Mouse (Mus musculus) liver, embryonic 16.5 days (tissue): Measurements from ENCODE around the gene Atp10b. TPM values are rescaled to one million over a fixed set of nuclear protein-coding genes. Genes with fewer than 3 reads are reported as not detected.

ENCODE experiments used
- ATAC-seq: fragments of 200-750 bp; cut with Nextera tagmentation; 2 replicates; pipeline ENCODE4 v1.8.0; 2017; ENCODE audit warnings: low read depth, mild to moderate bottlenecking, moderate number of reproducible peaks, moderate library complexity
- H3K27ac ChIP-seq: fragments of 300-500 bp; sonication (generic); 2 replicates; pipeline ENCODE4 v1.5.1; 2014; ENCODE audit warnings: mild to moderate bottlenecking, low read length
- H3K27me3 ChIP-seq: fragments of 300-500 bp; sonication (generic); 2 replicates; pipeline ENCODE4 v1.6.1; 2014; ENCODE audit warnings: low read depth, low read length, mixed read lengths; ENCODE audit not compliant: control insufficient read depth, insufficient read depth
- H3K36me3 ChIP-seq: fragments of 300-500 bp; sonication (generic); 2 replicates; pipeline ENCODE4 v1.6.1; 2014; ENCODE audit warnings: mild to moderate bottlenecking; ENCODE audit not compliant: control insufficient read depth, insufficient read depth
- H3K4me1 ChIP-seq: fragments of 300-500 bp; sonication (generic); 2 replicates; pipeline ENCODE4 v1.6.1; 2014; ENCODE audit warnings: low read depth, low read length, mixed read lengths; ENCODE audit not compliant: control insufficient read depth
- H3K4me2 ChIP-seq: fragments of 300-500 bp; sonication (generic); 2 replicates; pipeline ENCODE4 v1.6.1; 2014; ENCODE audit warnings: low read depth, low read length, mixed read lengths
- H3K4me3 ChIP-seq: fragments of 300-500 bp; sonication (generic); 2 replicates; pipeline ENCODE4 v1.5.1; 2014; ENCODE audit warnings: low read depth, mild to moderate bottlenecking, low read length
- H3K9ac ChIP-seq: fragments of 300-500 bp; sonication (generic); 2 replicates; pipeline ENCODE4 v1.6.1; 2014; ENCODE audit warnings: low read depth, low read length
- H3K9me3 ChIP-seq: fragments of 300-500 bp; sonication (generic); replicated peaks from 2 replicates; pipeline ENCODE4 v1.6.1; 2016; ENCODE audit warnings: low read length; ENCODE audit not compliant: control insufficient read depth
- WGBS: fragments of 180-500 bp; shearing (Covaris S2); extraction: QIAGEN DNeasy Blood & Tissue Kit; methylation state at CpG from one replicate; pipeline ENCODE4 v1.1.7; 2014; ENCODE audit not compliant: insufficient replicate concordance; 5-methylcytosine and 5-hydroxymethylcytosine counted together
- polyA plus RNA-seq: library from polyadenylated mRNA; unstranded; fragments of >200 nt; fragmentation: Nextera tagmentation; extraction: Ambion mirVana; gene quantifications from 2 replicates; pipeline ENCODE4 v1.2.1, GENCODE M21; 2015

The Atp10b gene
- polyA plus RNA-seq, 1 experiment from 2014 or later, result 0.02 TPM

DNA sequence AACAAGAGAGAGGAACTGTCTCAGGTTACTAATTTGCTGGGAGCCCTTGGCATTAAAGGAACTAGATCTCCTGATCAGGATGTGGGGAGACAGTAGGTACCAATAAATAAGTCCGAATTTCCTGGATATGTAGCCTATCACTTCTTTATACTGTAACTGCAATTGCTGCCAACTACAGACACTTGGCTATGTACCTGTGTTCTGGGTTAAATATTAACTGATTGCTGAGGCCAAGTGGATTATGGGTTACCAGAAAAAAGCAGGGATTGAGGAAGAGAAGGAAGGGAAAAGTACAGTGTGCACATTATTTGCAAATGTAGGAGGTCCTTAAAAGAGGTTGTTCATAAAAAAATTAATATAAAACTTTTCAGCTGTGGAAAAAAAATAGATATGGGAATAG lies 1.3 kb upstream of the Atp10b start:
- Histone ChIP-seq H3K9me3 (no peaks in the 10 kb centered on the region), H3K9ac (no peak overlapping the region), H3K27ac (no peak overlapping the region), H3K27me3 (no peaks in the 10 kb centered on the region), H3K4me1 (no peaks in the 10 kb centered on the region), H3K4me2 (no peak overlapping the region), H3K36me3 (no peaks in the 10 kb centered on the region), H3K4me3 (no peak overlapping the region)
- ATAC-seq, result no peak
- WGBS, result 48% methylated on average over 1 of the region's 1 CpGs

GRCm38 (mm10) chr11:43155004-43155403 lies 5.3 kb downstream of the Atp10b start:
- H3K4me3 ChIP-seq, result no peak overlapping the region
- H3K27ac ChIP-seq, result no peak overlapping the region
- H3K4me1 ChIP-seq, result no peaks in the 10 kb centered on the region
- no peaks in the 10 kb centered on the region for H3K9me3 ChIP-seq
- H3K27me3 ChIP-seq, result no peaks in the 10 kb centered on the region
- no peaks in the 10 kb centered on the region for H3K36me3 ChIP-seq
- no peak overlapping the region for H3K4me2 ChIP-seq
- ATAC-seq, result no peak
- H3K9ac ChIP-seq, result no peak overlapping the region
- 71% methylated on average over 1 of the region's 1 CpGs for WGBS

GRCm38 (mm10) chr11:43155417-43155816 lies 5.7 kb downstream of the Atp10b start:
- Histone ChIP-seq H3K9me3 (no peaks in the 10 kb centered on the region), H3K27me3 (no peaks in the 10 kb centered on the region), H3K4me2 (no peak overlapping the region), H3K36me3 (no peaks in the 10 kb centered on the region), H3K27ac (no peak overlapping the region), H3K4me1 (no peaks in the 10 kb centered on the region), H3K4me3 (no peak overlapping the region), H3K9ac (no peak overlapping the region)
- ATAC-seq, result no peak
- 56% methylated on average over 2 of the region's 2 CpGs for WGBS

- no peaks in the 10 kb centered on the region for H3K4me1 ChIP-seq
- H3K36me3 ChIP-seq, result no peaks in the 10 kb centered on the region
- H3K27me3 ChIP-seq, result no peaks in the 10 kb centered on the region
- ATAC-seq, result no peak
- no peak overlapping the region for H3K9ac ChIP-seq
- WGBS, result 27% methylated on average over 1 of the region's 1 CpGs
- H3K4me3 ChIP-seq, result no peak overlapping the region
- no peaks in the 10 kb centered on the region for H3K9me3 ChIP-seq
- H3K4me2 ChIP-seq, result no peak overlapping the region
- H3K27ac ChIP-seq, result no peak overlapping the region
Observed at GRCm38 (mm10) chr11:43158814-43159213, 9.1 kb downstream of the Atp10b start.

DNA sequence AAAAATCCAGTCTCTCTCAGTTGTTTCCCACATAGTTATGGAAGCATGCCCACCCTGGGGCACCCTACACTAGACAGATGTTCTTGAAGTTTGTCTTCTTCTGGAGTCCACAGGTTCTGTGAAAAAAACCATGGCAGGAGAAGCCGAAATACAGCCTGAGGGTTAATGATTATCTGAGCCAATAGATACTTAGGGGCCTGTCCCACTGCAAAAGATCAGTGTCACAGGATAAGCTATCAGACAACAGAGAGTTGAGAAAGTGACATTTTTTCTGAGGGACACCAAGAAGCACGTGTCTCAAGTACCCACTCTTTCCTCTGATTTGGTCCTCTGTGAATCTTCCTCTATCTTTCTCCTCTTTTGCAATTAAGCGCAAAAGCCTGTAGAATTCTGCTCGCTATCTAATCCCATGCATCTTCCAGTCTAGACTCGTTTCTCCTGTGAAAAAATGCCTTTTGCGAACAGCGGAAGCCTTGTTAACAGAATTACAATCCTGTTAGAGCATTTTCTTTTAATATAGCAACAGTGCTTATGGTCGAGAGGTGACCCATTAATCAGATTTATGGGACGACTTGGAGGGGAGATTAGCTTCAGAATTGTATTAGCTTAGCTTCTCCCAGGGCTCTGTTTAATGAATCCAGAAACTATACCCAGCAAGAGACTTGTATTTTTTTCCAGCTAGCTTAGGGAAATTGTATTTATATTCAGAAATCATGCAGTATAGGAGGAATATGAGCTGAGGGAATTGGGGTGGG lies 10.7 kb downstream of the Atp10b start:
- no peak for ATAC-seq
- Histone ChIP-seq H3K36me3 (no peaks in the 10 kb centered on the region), H3K27ac (no peak overlapping the region), H3K4me2 (no peak overlapping the region), H3K9me3 (no peaks in the 10 kb centered on the region), H3K27me3 (no peaks in the 10 kb centered on the region), H3K9ac (no peak overlapping the region), H3K4me3 (no peak overlapping the region), H3K4me1 (no peaks in the 10 kb centered on the region)
- 57% methylated on average over 9 of the region's 9 CpGs for WGBS

DNA sequence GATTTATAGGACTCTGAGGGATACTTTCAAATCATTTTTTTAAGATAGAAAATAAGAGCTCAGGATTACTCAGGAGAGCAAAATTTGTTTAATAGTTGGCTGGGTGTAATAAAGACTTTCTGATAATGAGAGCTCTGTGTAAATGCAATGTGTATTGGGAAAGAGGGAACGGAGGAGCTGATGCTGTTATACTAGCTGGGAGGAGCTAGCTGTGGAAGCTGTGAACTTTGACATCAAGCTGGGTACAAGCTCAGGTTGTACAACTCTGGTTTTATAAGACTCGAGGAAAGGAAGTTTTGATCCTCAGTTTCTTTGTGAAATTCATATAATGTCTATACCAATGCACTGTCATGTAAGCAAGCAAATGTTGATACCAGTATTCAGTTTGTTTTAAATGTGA lies 20.9 kb downstream of the Atp10b start:
- no peak overlapping the region for H3K9ac ChIP-seq
- 43% methylated on average over 2 of the region's 2 CpGs for WGBS
- no peak overlapping the region for H3K4me3 ChIP-seq
- no peak overlapping the region for H3K4me2 ChIP-seq
- H3K4me1 ChIP-seq, result no peaks in the 10 kb centered on the region
- ATAC-seq, result no peak
- H3K27me3 ChIP-seq, result no peaks in the 10 kb centered on the region
- H3K36me3 ChIP-seq, result no peaks in the 10 kb centered on the region
- no peaks in the 10 kb centered on the region for H3K9me3 ChIP-seq
- no peak overlapping the region for H3K27ac ChIP-seq

GRCm38 (mm10) chr11:43174359-43175116 lies 24.9 kb downstream of the Atp10b start:
- no peaks in the 10 kb centered on the region for H3K36me3 ChIP-seq
- 25% methylated on average over 6 of the region's 6 CpGs for WGBS
- no peaks in the 10 kb centered on the region for H3K4me1 ChIP-seq
- H3K27ac ChIP-seq, result no peak overlapping the region
- no peaks in the 10 kb centered on the region for H3K9me3 ChIP-seq
- H3K9ac ChIP-seq, result no peak overlapping the region
- no peak overlapping the region for H3K4me2 ChIP-seq
- no peaks in the 10 kb centered on the region for H3K27me3 ChIP-seq
- H3K4me3 ChIP-seq, result no peak overlapping the region
- ATAC-seq, result no peak

DNA sequence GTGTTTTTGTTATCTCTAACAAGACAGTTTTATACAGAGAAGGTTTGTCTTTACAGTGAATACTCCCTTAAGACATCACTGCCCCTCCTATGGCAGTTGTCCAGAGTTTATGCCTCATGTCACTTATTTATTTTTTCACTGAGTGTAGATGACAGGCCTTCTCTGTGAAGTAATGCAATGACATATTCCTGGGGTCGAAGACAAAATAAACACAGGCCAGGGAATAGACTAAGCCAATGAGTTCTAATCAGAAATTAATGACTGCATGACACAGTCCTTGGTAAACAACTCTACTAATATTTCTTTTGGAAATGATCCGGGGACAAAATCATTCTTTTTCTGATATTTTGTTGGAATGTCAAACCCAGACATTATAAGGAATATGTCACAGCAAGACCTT lies 32.7 kb downstream of the Atp10b start:
- no peak overlapping the region for H3K4me2 ChIP-seq
- WGBS, result 44% methylated on average over 2 of the region's 2 CpGs
- no peak overlapping the region for H3K9ac ChIP-seq
- no peaks in the 10 kb centered on the region for H3K36me3 ChIP-seq
- H3K4me3 ChIP-seq, result no peak overlapping the region
- H3K4me1 ChIP-seq, result no peaks in the 10 kb centered on the region
- no peaks in the 10 kb centered on the region for H3K9me3 ChIP-seq
- ATAC-seq, result no peak
- H3K27me3 ChIP-seq, result no peaks in the 10 kb centered on the region
- no peak overlapping the region for H3K27ac ChIP-seq

DNA sequence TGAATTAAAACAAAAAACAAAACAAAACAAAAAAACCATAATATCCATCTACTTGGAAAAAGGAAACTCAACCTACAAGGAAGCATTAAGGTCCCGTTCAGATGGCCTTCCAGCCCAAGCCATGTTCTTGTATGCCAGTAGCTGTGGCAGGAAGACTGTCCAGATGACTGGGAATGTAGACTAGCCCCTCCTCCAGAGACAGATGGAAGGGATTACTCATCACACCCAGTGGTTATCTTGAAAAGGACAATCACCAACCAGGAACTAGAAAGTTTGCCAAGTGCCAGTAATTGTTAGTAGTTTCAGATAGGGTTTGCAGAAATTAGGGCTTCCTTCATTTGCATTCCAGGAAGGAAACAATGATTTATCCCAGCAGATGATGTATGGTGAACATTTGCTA lies 33.1 kb downstream of the Atp10b start:
- Histone ChIP-seq H3K4me2 (no peak overlapping the region), H3K9me3 (no peaks in the 10 kb centered on the region), H3K27ac (no peak overlapping the region), H3K27me3 (no peaks in the 10 kb centered on the region), H3K36me3 (no peaks in the 10 kb centered on the region), H3K4me1 (no peaks in the 10 kb centered on the region), H3K4me3 (no peak overlapping the region), H3K9ac (no peak overlapping the region)
- 27% methylated on average over 1 of the region's 1 CpGs for WGBS
- no peak for ATAC-seq
